ENCODE assay signal across 15 mouse cellular contexts in the genomic region with DNA sequence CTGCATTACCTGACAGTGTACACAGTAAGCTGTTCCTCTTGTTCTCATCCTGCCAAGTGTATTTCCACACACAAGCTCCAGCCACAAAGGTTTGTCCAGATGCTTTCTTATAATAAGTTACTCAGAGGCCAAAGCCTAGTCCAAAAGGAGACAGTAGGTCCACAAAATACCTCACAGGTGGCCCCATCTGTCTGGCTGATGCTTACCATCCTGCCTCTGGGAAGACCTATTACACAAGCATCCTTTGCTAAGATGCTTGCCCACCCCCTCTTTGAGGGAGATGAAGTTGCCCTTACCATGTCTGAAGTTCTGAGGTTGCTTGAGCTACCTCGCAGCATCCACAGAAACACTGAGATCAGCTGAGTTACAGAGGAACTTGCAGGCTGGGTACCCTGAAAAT. TPM values are rescaled to one million over a fixed set of nuclear protein-coding genes. Genes with fewer than 3 reads are reported as not detected.
"Had no signal": no experiment of that assay in that cellular context is flagged by ENCODE, and none has a peak within 500 bp of the region (broad histone marks: within the 10 kb centered on the region; RNA-seq: fewer than 3 reads in every experiment).

No protein-coding gene starts in this region.

RNA-seq across cellular contexts. Expression of gene Gm14406, which starts 22.7 kb away (rescaled TPM):
- total RNA-seq: neutrophil, adult 5-6 weeks had no signal
- polyA plus RNA-seq: neural tube, embryonic 12.5 days; neural tube, embryonic 13.5 days; neural tube, embryonic 14.5 days; neural tube, embryonic 15.5 days; small intestine, adult 2 months; spleen, adult 2 months; stomach, embryonic 14.5 days; stomach, embryonic 15.5 days; stomach, embryonic 16.5 days; stomach, postnatal 0 days; testis, adult 2 months; thymus, adult 2 months; thymus, postnatal 0 days; urinary bladder, adult 2 months had no signal

RNA-seq across cellular contexts. Expression of gene Gm14403, which starts 57.2 kb away (rescaled TPM):
- polyA plus RNA-seq: small intestine, adult 2 months had no signal
